Mouse (Mus musculus) myocyte (in vitro differentiated cells): ENCODE measurements around the gene Ptgdr2.

Experiments
- CEBPB ChIP-seq: IDR thresholded peaks from 2 replicates; pipeline ENCODE4 v1.6.1; 2011; ENCODE audit warnings: mild to moderate bottlenecking, moderate library complexity; ENCODE audit not compliant: poor library complexity, insufficient read depth, severe bottlenecking
- MAX ChIP-seq: IDR thresholded peaks from one replicate; pipeline ENCODE4 v1.6.1; 2011; ENCODE audit warnings: low read depth, mild to moderate bottlenecking, control low read depth
- POLR2A ChIP-seq: IDR thresholded peaks from one replicate; pipeline ENCODE4 v1.6.1; 2011; ENCODE audit warnings: low read depth, mild to moderate bottlenecking, control low read depth, moderate library complexity; ENCODE audit not compliant: insufficient read length
- SRF ChIP-seq: IDR thresholded peaks from one replicate; pipeline ENCODE4 v1.6.1; 2011; ENCODE audit warnings: low read depth; ENCODE audit not compliant: control insufficient read depth, insufficient read length
- TCF12 ChIP-seq: IDR thresholded peaks from one replicate; pipeline ENCODE4 v1.6.1; 2011; ENCODE audit warnings: mild to moderate bottlenecking, control low read depth; ENCODE audit not compliant: poor library complexity, insufficient read depth, severe bottlenecking
- USF1 ChIP-seq: IDR thresholded peaks from one replicate; pipeline ENCODE4 v1.6.1; 2011; ENCODE audit warnings: low read depth, mild to moderate bottlenecking, control low read depth, moderate library complexity

DNA sequence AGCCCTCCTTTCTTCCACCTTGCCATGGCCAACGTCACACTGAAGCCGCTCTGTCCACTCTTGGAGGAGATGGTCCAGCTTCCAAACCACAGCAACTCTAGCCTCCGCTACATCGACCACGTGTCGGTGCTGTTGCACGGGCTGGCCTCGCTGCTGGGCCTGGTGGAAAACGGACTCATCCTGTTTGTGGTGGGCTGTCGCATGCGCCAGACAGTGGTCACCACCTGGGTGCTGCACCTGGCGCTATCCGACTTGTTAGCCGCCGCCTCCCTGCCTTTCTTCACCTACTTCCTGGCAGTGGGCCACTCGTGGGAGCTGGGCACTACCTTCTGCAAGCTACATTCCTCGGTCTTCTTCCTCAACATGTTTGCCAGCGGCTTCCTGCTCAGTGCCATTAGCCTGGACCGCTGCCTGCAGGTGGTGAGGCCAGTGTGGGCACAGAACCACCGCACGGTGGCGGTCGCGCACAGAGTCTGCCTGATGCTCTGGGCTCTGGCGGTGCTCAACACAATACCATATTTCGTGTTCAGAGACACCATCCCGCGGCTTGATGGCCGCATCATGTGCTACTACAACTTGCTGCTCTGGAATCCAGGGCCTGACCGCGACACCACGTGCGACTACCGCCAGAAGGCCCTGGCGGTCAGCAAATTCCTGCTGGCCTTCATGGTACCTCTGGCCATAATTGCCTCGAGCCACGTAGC is 3.3 kb downstream of the Ptgdr2 start:
- TF ChIP-seq MAX (no peak), TCF12 (no peak), POLR2A (no peak), SRF (no peak), USF1 (no peak), CEBPB (no peak)
